Mouse (Mus musculus) frontal cortex, adult (tissue): ENCODE measurements around the gene Pcyt1a.
"Not testable (repeated sequence)": the region's sequence is repeated elsewhere in the genome, so short reads cannot be mapped to it uniquely, and the experiment has no call there.

Experiments
- ATAC-seq: cut with Nextera tagmentation; 2 replicates; pipeline ENCODE4 v1.9.2; 2017; ENCODE audit warnings: mild to moderate bottlenecking, moderate library complexity, mixed read lengths; ENCODE audit not compliant: low TSS enrichment

Pcyt1a gene

GRCm38 (mm10) chr16:32434066-32434465 is 3.3 kb downstream of the Pcyt1a start:
- ATAC-seq: no peak

- no peak for ATAC-seq
These were observed 4.0 kb downstream of the Pcyt1a start for GRCm38 (mm10) chr16:32434691-32435090.

GRCm38 (mm10) chr16:32436657-32437056 is 5.9 kb downstream of the Pcyt1a start:
- ATAC-seq: no peak

- no peak for ATAC-seq
These were observed 6.5 kb downstream of the Pcyt1a start for GRCm38 (mm10) chr16:32437266-32437665.

GRCm38 (mm10) chr16:32441432-32441831 is 10.7 kb downstream of the Pcyt1a start:
- no peak for ATAC-seq

GRCm38 (mm10) chr16:32444615-32445014 is 13.9 kb downstream of the Pcyt1a start:
- not testable (repeated sequence) for ATAC-seq

- no peak for ATAC-seq
These were observed 14.8 kb downstream of the Pcyt1a start for GRCm38 (mm10) chr16:32445558-32445957.

- no peak for ATAC-seq
These were observed 15.9 kb downstream of the Pcyt1a start for GRCm38 (mm10) chr16:32446563-32447138.

GRCm38 (mm10) chr16:32449665-32450064 is 18.9 kb downstream of the Pcyt1a start:
- ATAC-seq: no peak

- ATAC-seq: no peak
These were observed 19.4 kb downstream of the Pcyt1a start for GRCm38 (mm10) chr16:32450133-32450532.

- ATAC-seq: no peak
These were observed 22.4 kb downstream of the Pcyt1a start for GRCm38 (mm10) chr16:32453102-32453501.

- no peak for ATAC-seq
These were observed 23.9 kb downstream of the Pcyt1a start for GRCm38 (mm10) chr16:32454646-32455045.

- ATAC-seq: no peak
These were observed 25.4 kb downstream of the Pcyt1a start for GRCm38 (mm10) chr16:32456086-32456485.

- ATAC-seq: no peak
These were observed 26.0 kb downstream of the Pcyt1a start for GRCm38 (mm10) chr16:32456761-32457160.

- peak; percentile 31; the same call in 1 of the 2 replicates for ATAC-seq
These were observed 27.1 kb downstream of the Pcyt1a start for GRCm38 (mm10) chr16:32457589-32458386.

- no peak for ATAC-seq
These were observed 29.8 kb downstream of the Pcyt1a start for GRCm38 (mm10) chr16:32460518-32460917.

GRCm38 (mm10) chr16:32461713-32462112 is 31.0 kb downstream of the Pcyt1a start:
- ATAC-seq: no peak

GRCm38 (mm10) chr16:32462950-32463349 is 32.2 kb downstream of the Pcyt1a start:
- no peak for ATAC-seq

GRCm38 (mm10) chr16:32463426-32463825 is 32.7 kb downstream of the Pcyt1a start:
- no peak for ATAC-seq

- no peak for ATAC-seq
These were observed 34.2 kb downstream of the Pcyt1a start for GRCm38 (mm10) chr16:32464908-32465307.

- no peak for ATAC-seq
These were observed 37.8 kb downstream of the Pcyt1a start for GRCm38 (mm10) chr16:32468488-32468887.

- no peak for ATAC-seq
These were observed 38.8 kb downstream of the Pcyt1a start for GRCm38 (mm10) chr16:32469404-32470105.
